Mouse (Mus musculus) bone marrow macrophage, adult 2 months (primary cell): ENCODE results near the gene Pgrmc2.

Experiments used
- CTCF ChIP-seq: IDR thresholded peaks from 2 replicates; pipeline ENCODE4 v1.5.1; 2012; ENCODE audit warnings: low read depth, mild to moderate bottlenecking, low read length, moderate library complexity
- POLR2A ChIP-seq: IDR thresholded peaks from 2 replicates; pipeline ENCODE4 v1.6.1; 2012; ENCODE audit warnings: mild to moderate bottlenecking, low read depth, low read length, borderline replicate concordance

GRCm38 (mm10) chr3:41021980-41022379, 60.9 kb downstream of the Pgrmc2 start:
- TF ChIP-seq POLR2A (no peak), CTCF (no peak)
